Mouse (Mus musculus): ENCODE measurements at regions not wholly inside any gene's neighbourhood (a gene's known extent, or its start where the extent isn't known, plus 50 kb on each side); places are given as distances from the start of the nearest gene placed in this dataset.

DNA sequence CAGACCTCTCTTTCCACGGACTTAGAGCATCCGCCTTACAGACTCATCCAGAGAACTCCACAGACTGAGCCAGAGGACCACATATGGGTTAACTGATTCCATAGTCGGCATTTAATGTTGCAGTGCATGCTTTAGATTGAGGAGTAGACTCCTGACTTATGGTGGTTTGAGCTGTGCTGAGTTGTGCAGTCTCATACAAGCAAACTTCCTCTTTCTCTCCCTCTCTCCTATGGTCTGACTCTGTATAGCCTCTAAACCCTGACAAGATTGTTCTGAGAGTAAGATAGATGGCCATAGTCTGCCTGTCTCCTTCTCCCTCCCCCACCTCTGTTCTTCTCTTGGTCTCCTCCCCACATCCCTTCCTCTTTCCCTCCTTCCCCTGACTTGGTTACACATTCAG is 616.0 kb downstream of the Ryr2 start:
- DNase-seq (ENCODE audit: low spot score), result no peak

- no peak for DNase-seq (ENCODE audit: low spot score)
These were observed 623.6 kb downstream of the Ryr2 start for GRCm38 (mm10) chr13:11483142-11483541.

DNA sequence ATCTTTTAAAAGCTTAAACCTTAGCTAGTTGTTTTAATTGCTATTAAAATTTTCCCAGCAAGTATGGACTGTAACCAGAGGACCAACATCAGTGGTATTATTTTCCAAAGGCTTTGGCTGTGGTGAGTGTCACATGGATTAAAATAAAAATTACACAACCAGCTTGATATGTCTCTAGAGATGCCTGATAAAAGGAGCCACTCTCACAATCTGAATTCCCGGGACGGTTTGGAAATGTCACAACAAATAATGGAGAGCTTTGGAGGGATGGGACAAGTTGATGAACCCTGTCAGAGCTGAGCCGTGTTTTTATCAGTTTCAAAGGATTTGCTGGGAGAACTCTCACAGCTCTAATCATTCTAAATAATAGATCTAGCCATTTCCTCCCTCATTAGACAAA is 624.0 kb downstream of the Ryr2 start:
- no peak for DNase-seq (ENCODE audit: low spot score)

- no peak for DNase-seq (ENCODE audit: low spot score)
These were observed 646.5 kb downstream of the Ryr2 start for GRCm38 (mm10) chr13:11460251-11460650.

- DNase-seq (ENCODE audit: low spot score), result no peak
These were observed 651.6 kb downstream of the Ryr2 start for GRCm38 (mm10) chr13:11455113-11455512.

DNA sequence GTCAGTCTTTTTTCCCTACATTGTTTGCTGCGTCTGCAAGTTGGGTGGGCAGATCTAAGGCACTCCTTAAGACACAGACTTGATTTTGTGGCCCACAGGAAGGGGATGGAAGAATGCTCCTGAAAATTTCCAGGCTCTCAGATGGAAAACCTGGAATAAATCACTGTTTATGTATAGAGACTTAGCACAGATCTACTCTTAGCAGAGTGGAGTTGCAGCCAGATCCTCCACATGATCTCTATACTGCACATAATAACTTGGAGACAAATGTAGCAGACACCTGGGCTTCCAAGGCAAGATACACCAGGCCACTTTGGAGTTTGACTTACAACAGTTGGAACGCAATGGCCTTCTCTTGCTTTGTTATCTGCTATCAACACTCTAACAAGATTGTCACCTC is 654.3 kb downstream of the Ryr2 start:
- no peak for DNase-seq (ENCODE audit: low spot score)

DNA sequence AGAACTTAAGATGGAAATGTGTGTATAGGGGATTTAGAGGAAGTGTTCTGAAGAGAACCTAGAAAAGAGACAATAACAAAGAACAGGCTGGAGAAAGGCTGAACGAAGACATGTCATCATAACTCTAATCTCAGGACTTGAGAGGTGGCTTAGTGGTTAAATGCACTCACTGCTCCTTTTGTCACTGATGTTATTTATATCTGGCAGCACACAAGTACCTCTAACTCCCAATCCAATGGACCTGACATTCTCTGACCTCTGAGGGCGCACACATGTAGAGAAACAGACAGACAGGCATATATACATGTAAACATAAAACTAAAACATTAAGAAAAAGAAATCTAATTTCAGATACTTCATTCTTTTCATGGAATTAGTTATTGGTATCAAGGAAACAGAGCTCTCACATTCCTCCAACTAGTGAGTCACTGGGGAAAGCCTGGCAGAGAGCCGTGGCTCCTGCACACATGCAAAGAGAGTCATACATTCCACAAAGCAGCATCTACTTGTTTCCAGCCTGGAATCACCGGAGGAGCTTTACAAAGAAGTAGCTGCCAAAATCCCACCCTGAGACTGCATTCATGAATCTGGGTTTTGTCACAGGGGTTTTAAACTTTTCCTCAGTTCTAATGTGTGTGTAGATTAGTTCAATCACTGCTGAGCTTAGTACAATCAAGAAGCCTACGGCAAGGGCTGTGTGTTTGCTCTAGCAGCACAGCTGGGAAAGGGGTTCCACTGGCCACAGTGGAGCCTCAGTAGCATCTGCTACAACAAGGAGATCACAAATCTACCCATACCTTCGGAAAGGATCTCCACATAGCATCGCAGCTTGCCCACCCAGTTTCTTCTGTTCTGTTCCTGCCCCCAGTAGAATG is 674.0 kb downstream of the Ryr2 start:
- DNase-seq (ENCODE audit: low spot score), result peak; percentile 53

GRCm38 (mm10) chr13:11426820-11427219 is 679.9 kb downstream of the Ryr2 start:
- DNase-seq (ENCODE audit: low spot score), result no peak

DNA sequence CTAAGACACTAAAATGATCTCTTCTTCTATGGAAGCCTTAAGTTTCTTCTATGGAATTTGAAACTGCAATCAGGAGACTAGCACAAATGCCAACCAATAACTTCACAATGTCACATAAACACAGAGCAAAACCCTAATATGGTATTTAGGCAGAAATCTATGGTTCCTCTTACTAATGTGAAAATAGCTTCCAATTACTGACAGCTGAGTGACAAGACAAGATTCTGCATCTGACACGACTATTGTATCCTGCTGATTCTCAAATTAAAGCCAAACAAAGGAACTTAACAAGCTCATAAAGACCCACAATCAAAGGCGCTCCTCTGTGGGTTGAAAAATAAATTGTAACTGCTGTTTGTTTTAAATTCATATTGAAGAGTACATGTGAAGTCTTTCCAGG is 714.7 kb downstream of the Ryr2 start:
- no peak for DNase-seq (ENCODE audit: low spot score)

DNA sequence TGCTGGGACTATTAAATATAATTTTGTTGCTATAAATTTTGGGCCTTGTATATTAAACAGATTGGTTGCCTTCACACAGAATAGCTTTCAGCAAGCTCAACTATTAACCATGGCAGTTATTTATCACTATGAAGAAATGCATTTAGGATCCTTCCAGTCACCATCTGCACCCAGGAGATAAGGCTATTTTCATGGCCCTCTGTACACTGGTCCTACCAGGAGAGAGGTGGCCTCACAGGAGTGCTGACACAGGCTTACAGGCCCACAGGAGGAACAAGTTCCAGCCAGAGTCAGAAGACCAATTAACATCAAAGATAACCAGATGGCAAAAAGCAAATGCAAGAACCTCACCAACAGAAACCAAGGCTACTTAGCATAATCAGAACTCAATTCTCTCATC is 731.3 kb downstream of the Ryr2 start:
- DNase-seq (ENCODE audit: low spot score), result no peak

- no peak for DNase-seq (ENCODE audit: low spot score)
These were observed 737.3 kb downstream of the Ryr2 start for GRCm38 (mm10) chr13:11369456-11369855.

DNA sequence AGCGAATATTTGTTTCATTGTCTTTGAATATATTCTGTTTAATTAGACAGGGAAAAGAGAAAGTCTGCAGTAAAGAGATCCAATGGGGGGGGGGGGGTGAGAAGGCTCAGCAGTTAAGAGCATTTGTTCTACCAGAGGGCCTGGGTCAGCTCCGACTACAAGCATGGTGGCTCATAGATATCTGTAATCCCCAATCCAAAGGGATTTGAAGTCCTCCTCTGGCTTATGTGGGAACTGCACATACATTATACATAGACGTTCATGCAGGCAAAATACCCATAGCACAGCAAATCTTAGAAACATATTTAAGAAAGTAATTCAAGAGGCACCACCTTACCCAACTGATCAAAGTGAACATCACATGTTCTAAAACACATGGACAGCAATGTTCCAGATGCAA is 743.9 kb downstream of the Ryr2 start:
- DNase-seq (ENCODE audit: low spot score), result no peak

GRCm38 (mm10) chr13:11348502-11348849 is 758.3 kb downstream of the Ryr2 start:
- no peak for DNase-seq (ENCODE audit: low spot score)

- DNase-seq (ENCODE audit: low spot score), result no peak
These were observed 758.8 kb downstream of the Ryr2 start for GRCm38 (mm10) chr13:11347787-11348501.

DNA sequence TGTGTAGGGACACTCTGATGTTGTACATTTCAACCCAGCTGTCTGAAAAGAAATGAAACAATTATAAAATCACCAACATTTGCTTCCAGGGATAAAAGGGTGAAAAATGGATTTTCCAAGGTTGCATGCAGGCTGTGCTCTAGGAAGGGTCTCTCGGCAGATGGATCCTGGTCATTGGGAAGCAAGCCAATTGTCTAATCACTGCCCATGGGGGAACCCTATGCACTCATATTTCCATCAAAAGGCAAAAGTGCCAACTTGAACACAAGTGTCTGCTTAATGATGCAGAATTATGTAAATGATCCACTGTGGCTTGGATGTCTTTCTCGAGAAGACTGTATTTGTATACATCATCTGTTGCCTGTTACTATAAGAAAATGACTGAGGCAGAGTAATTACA is 762.2 kb downstream of the Ryr2 start:
- DNase-seq (ENCODE audit: low spot score), result no peak

DNA sequence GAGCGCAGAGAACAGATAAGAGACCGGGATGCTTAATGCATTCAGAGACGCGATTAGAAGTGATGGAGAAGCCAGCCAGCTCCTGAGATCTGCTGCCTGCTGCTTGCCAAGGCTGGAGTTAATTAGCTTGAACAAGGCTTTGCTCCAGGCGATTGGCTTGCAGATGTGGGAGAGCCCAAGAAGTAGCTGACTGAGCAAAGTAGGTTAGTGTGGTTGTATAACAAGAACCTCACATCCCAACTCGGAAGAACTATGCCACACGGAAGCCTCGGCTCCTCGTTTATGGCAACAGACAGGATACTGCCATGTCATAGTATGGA is 768.5 kb downstream of the Ryr2 start:
- DNase-seq (ENCODE audit: low spot score), result no peak

DNA sequence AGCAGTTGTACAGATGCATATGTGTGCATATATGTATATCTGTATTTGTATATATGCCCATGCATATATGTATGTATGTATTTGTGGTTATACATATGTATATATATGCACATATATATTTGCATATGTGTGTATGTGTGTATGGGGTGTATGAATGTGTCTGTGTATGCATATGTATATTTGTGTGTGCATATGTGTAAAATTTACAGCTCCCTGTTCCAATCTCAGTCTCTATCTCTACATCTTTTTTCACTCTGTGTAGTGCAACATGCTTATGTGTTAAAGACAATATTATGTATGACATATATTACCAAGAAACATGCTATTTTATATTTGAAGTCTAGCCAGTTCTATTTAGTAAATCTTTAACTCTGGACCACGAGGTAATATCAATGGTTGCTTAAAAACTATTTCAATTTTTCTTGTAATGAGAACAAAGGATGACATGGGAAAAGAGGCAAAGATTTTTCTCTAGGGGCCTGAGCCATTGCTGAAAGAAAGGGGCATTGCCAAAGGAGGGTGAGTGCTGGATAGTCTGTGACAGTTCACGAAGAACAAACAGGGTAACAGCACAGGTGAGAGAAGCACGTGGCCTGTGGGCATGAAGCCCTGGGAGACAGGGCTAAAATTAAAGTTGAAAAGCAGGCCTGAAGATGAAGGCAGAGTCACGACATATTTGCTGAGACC is 769.0 kb downstream of the Ryr2 start:
- DNase-seq (ENCODE audit: low spot score), result no peak

DNA sequence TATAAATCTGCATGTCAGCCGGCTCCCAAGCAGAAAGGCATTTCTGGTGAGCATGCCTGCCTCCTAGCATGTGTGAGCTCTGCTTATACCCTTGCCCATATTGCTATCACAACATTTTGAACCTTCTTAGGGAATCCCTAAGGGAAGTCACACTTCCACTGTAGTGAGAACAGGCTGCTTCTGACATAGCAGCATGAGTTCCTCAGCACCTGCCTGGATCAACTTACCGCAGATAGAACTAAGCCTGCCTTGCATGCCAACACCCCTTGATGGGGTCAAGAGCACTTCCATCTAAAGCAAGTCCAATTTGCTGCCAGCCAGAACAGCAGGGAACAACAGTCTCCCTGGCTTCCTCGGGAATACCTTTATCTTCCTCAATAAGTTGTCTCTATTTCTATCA is 769.8 kb downstream of the Ryr2 start:
- DNase-seq (ENCODE audit: low spot score), result no peak

GRCm38 (mm10) chr13:11331991-11332390 is 774.8 kb downstream of the Ryr2 start:
- DNase-seq (ENCODE audit: low spot score), result no peak

DNA sequence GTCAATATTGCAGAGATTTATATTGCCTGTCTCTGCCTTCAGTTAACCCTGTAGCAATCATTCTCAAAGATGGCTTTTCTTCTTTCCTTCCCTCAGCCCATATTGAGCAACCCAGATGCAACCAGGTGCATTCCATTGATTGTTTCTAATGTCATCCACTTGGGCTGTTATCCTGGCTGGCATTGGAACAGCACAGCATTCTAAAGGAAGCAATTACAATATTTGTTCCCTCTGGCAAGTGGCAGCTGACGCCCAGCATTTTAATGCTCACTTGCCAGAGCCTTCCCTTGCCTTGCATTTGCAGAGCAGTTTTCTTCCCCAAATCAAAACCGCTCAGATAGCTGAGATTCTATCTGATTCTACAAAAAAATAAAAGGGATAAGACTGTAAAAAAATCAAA is 798.0 kb downstream of the Ryr2 start:
- DNase-seq (ENCODE audit: low spot score), result no peak

DNA sequence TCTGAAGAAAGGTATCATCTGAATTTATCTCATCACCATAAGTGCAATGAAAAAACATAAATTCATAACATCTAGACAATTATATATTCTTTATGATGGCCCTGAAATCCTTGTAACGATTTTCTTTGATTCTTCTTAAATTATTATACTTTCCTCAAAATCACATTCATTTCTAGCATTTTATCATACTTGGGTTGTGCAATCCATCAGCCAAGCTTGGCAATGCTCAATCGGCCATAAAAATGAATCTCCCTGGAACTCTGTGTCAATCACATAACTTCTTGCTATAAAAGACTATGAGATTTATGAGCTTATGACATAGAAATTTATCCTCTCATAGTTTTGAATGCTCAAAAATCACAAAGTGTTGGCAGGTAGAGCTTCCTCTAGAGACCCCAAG is 811.3 kb downstream of the Ryr2 start:
- DNase-seq (ENCODE audit: low spot score), result no peak

GRCm38 (mm10) chr13:11294689-11295088 is 812.1 kb downstream of the Ryr2 start:
- DNase-seq (ENCODE audit: low spot score), result no peak

DNA sequence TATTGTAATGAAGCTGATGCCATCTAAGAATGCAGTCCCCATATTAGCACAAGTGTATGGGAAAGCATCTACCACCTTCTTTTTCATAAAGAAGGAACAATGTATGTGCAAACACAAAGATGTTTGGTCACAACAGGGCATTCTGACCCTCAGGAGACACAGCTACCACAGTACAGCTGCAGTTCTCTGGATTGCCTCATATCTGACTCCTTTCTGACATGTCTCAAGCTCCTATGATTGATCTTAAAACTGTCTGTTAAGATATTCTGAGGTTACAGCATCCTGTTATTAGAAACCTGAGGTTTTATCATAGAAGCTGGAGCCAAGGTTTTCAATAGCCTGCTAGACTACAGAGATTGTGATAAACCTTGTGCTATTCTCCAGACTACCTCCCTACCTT is 813.0 kb downstream of the Ryr2 start:
- no peak for DNase-seq (ENCODE audit: low spot score)

All from urinary bladder, postnatal 14 days (tissue).